Mouse (Mus musculus) gastrocnemius, postnatal 36 days (tissue): ENCODE results near the gene 4933405L10Rik. TPM values are rescaled to one million over a fixed set of nuclear protein-coding genes. Genes with fewer than 3 reads are reported as not detected.

Experiments used
- DNase-seq, 2 experiments: peaks; one replicate each; pipeline ENCODE4 v3.0.0; 2022
- intact Hi-C: fragments of 180-260 bp; cut with DNase I; formaldehyde crosslinking; loops from one replicate; pipeline ENCODE4 v1.15.1; 2025
- total RNA-seq, 2 experiments: library from RNA; stranded (reverse); gene quantifications; 2 replicates each; pipeline ENCODE4 v1.2.3; 2021

The 4933405L10Rik gene
- total RNA-seq, 2 experiments from 2014 or later: not detected

GRCm38 (mm10) chr8:105739216-105739615 is 31.8 kb downstream of the 4933405L10Rik start:
- DNase-seq: peak in 1 of 2 experiments; percentile 19
- intact Hi-C loops: no loop called here

GRCm38 (mm10) chr8:105743301-105743700 is 35.8 kb downstream of the 4933405L10Rik start:
- intact Hi-C loops: no loop called here
- no peak for DNase-seq

GRCm38 (mm10) chr8:105750606-105751005 is 43.2 kb downstream of the 4933405L10Rik start:
- DNase-seq: peak in 1 of 2 experiments; percentile 28
- intact Hi-C loops: no loop called here

- intact Hi-C loops: no loop called here
- DNase-seq: no peak
Observed at GRCm38 (mm10) chr8:105753916-105754315, 46.5 kb downstream of the 4933405L10Rik start.

- no peak for DNase-seq
- intact Hi-C loops: no loop called here
Observed at GRCm38 (mm10) chr8:105754688-105755087, 47.2 kb downstream of the 4933405L10Rik start.

GRCm38 (mm10) chr8:105757796-105758276 is 50.4 kb downstream of the 4933405L10Rik start:
- DNase-seq: no peak
- intact Hi-C loops: no loop called here

- intact Hi-C loops: no loop called here
- peak; percentile 97 to 98 for DNase-seq
Observed at GRCm38 (mm10) chr8:105758277-105759108, 51.0 kb downstream of the 4933405L10Rik start, which contains the start of gene Gfod2. TSS of gene Gfod2 (minus strand) at chr8:105758664.

Other genes with a start within 250 kb of the 4933405L10Rik start
- gene Tppp3, start 236.1 kb upstream of the 4933405L10Rik start, total RNA-seq: 10 to 100 TPM; 54.1 to 54.9 TPM
- 1 to 10 TPM; 8.1 to 8.3 TPM for gene Zdhhc1, start 210.8 kb upstream of the 4933405L10Rik start, total RNA-seq
- under 1 TPM in 1 of 2 experiments, not detected in 1; 0.22 TPM for gene Hsd11b2, start 188.9 kb upstream of the 4933405L10Rik start, total RNA-seq
- 10 to 100 TPM; 37.3 to 40.9 TPM for gene Atp6v0d1, start 141.6 kb upstream of the 4933405L10Rik start, total RNA-seq
- gene Ripor1, start 102.4 kb upstream of the 4933405L10Rik start, total RNA-seq: 10 to 100 TPM; 15.1 to 18.2 TPM
- 10 to 100 TPM; 27.0 to 29.9 TPM for gene Ctcf, start 71.1 kb upstream of the 4933405L10Rik start, total RNA-seq
- gene Agrp, start 70.3 kb upstream of the 4933405L10Rik start, total RNA-seq: under 1 TPM in 1 of 2 experiments, not detected in 1; 0.56 TPM
- 1 to 10 TPM in 1 of 2 experiments, not detected in 1; 1.1 TPM for gene Carmil2, start 21.4 kb upstream of the 4933405L10Rik start, total RNA-seq
- gene Acd, start 6.6 kb upstream of the 4933405L10Rik start, total RNA-seq: 1 to 10 TPM; 6.6 to 6.7 TPM
- 1 to 10 TPM; 4.7 to 6.7 TPM for gene Pard6a, start 6.5 kb upstream of the 4933405L10Rik start, total RNA-seq
- 1 to 10 TPM in 1 of 2 experiments, under 1 TPM in 1; 0.48 to 1.2 TPM for gene Enkd1, start 555 bp downstream of the 4933405L10Rik start, total RNA-seq
- gene Gfod2, start 51.0 kb downstream of the 4933405L10Rik start, total RNA-seq: 1 to 10 TPM; 6.6 to 6.8 TPM
- gene Ranbp10, start 119.7 kb downstream of the 4933405L10Rik start, total RNA-seq: 10 to 100 TPM; 19.7 to 22.0 TPM
- gene Tsnaxip1, start 120.1 kb downstream of the 4933405L10Rik start, total RNA-seq: not detected
- gene Cenpt, start 145.6 kb downstream of the 4933405L10Rik start, total RNA-seq: 1 to 10 TPM; 1.1 to 1.2 TPM
- gene Thap11, start 147.5 kb downstream of the 4933405L10Rik start, total RNA-seq: 10 to 100 TPM; 19.0 TPM
- gene Nutf2, start 152.9 kb downstream of the 4933405L10Rik start, total RNA-seq: 10 to 100 TPM; 38.4 to 52.9 TPM
- gene Edc4, start 173.2 kb downstream of the 4933405L10Rik start, total RNA-seq: 10 to 100 TPM; 17.6 to 20.1 TPM
- under 1 TPM in 1 of 2 experiments, not detected in 1; 0.59 TPM for gene Nrn1l, start 185.9 kb downstream of the 4933405L10Rik start, total RNA-seq
- 10 to 100 TPM in 1 of 2 experiments, 1 to 10 TPM in 1; 9.5 to 11.5 TPM for gene Pskh1, start 192.8 kb downstream of the 4933405L10Rik start, total RNA-seq
- not detected for gene Ctrl, start 226.2 kb downstream of the 4933405L10Rik start, total RNA-seq
- gene Psmb10, start 230.8 kb downstream of the 4933405L10Rik start, total RNA-seq: 10 to 100 TPM; 15.7 to 24.2 TPM
- under 1 TPM in 1 of 2 experiments, not detected in 1; 0.25 TPM for gene Lcat, start 235.7 kb downstream of the 4933405L10Rik start, total RNA-seq